18 mouse cellular contexts compared by ENCODE assay signal in genomic region chr2:70708986-70709730, GRCm38 (mm10). TPM values are rescaled to one million over a fixed set of nuclear protein-coding genes. Genes with fewer than 3 reads are reported as not detected.
DNase-seq lines count a peak whose midpoint lies in the region; ATAC-seq lines count a peak whose summit lies in the region.
"Had no signal": no experiment of that assay in that cellular context is flagged by ENCODE, and none has a peak within 500 bp of the region (broad histone marks: within the 10 kb centered on the region; RNA-seq: fewer than 3 reads in every experiment).

No protein-coding gene starts in this region.

- DNase-seq in heart, adult 11 months, result peak; percentile 80
- no peak for DNase-seq in heart, adult 9 months (ENCODE audit: low spot score in 2 of 2)
- peak; percentile 28 for DNase-seq in right cerebral cortex, postnatal 25 days
- no peak for DNase-seq in right cerebral cortex, postnatal 10 days (ENCODE audit: low spot score in 2 of 2)
- DNase-seq in R1 (ENCODE audit: low read depth, low spot score), result peak; percentile 56
- DNase-seq: adrenal gland, postnatal 14 days; cerebellum, adult 18-20 months; cerebellum, postnatal 10 days; gastrocnemius, adult 2 months; gastrocnemius, postnatal 25 days; heart, postnatal 10 days; heart, postnatal 4 days had no signal

- no peak for ATAC-seq in megakaryocyte progenitor cell, adult 5-6 weeks (replicated peaks; ENCODE audit: poor library complexity)
- no peak for ATAC-seq in erythroblast, adult 5-6 weeks (replicated peaks; ENCODE audit: low FRiP score, poor library complexity, severe bottlenecking)
- ATAC-seq: activated CD4-positive, CD25-positive, alpha-beta regulatory T cell, adult 4 months; forebrain, embryonic 14.5 days; hindbrain, embryonic 16.5 days; inflammation-experienced regulatory T-cells, adult 6 months had no signal

RNA-seq across cellular contexts. Expression of gene Gm26558, which starts 47.2 kb away (rescaled TPM):
- not detected in 2 replicates for total RNA-seq in megakaryocyte progenitor cell, adult 5-6 weeks (2015)
- not detected in 2 replicates for total RNA-seq in megakaryocyte progenitor cell, adult 5-6 weeks (2017)
- not detected in 2 replicates for total RNA-seq in erythroblast, adult 5-6 weeks (2015; ENCODE audit: low replicate concordance)
- total RNA-seq in erythroblast, adult 5-6 weeks (2017; ENCODE audit: low replicate concordance), result not detected in 2 replicates
- total RNA-seq: adrenal gland, postnatal 14 days; gastrocnemius, adult 2 months; gastrocnemius, postnatal 25 days had no signal

RNA-seq across cellular contexts. Expression of gene Gorasp2, which starts 47.8 kb away (rescaled TPM):
- 262 and 265 TPM in 2 replicates for total RNA-seq in megakaryocyte progenitor cell, adult 5-6 weeks (2015)
- 77.4 and 92.2 TPM in 2 replicates for total RNA-seq in megakaryocyte progenitor cell, adult 5-6 weeks (2017)
- total RNA-seq in erythroblast, adult 5-6 weeks (2015; ENCODE audit: low replicate concordance), result 51.6 and 57.8 TPM in 2 replicates
- 7.0 and 10.2 TPM in 2 replicates for total RNA-seq in erythroblast, adult 5-6 weeks (2017; ENCODE audit: low replicate concordance)

Comparison
In these comparisons a context has a peak if more than half of its experiments do, and no peak if none do; other contexts are left out.
1. DNase-seq: peak in heart, adult 11 months (single experiment), right cerebral cortex, postnatal 25 days (single experiment) and R1 (single experiment); none in heart, adult 9 months (0 of 2) and right cerebral cortex, postnatal 10 days (0 of 2).